Mouse (Mus musculus): Measurements from ENCODE around the gene Prr14l. TPM values are rescaled to one million over a fixed set of nuclear protein-coding genes. Genes with fewer than 3 reads are reported as not detected.
"Not testable (repeated sequence)": the region's sequence is repeated elsewhere in the genome, so short reads cannot be mapped to it uniquely, and the experiment has no call there.

Gene Prr14l
- polyA plus RNA-seq, 1 experiment from 2014 or later: 20.0 TPM

- not testable (repeated sequence) for H3K4me3 ChIP-seq (ENCODE audit: low read depth, low read length); H3K27ac ChIP-seq (ENCODE audit: low read depth, low read length); DNase-seq (ENCODE audit: low spot score); H3K36me3 ChIP-seq (ENCODE audit: control insufficient read depth, insufficient read depth, low read length); ATAC-seq (ENCODE audit: low FRiP score); H3K4me2 ChIP-seq (replicated peaks; ENCODE audit: low read depth, low read length); H3K27me3 ChIP-seq (ENCODE audit: control insufficient read depth, insufficient read depth, low read length); H3K9ac ChIP-seq (ENCODE audit: low read depth, low read length); H3K4me1 ChIP-seq (replicated peaks; ENCODE audit: control insufficient read depth, insufficient read depth, low read length); H3K9me3 ChIP-seq (ENCODE audit: control insufficient read depth, low read length)
- WGBS: 96% methylated on average over 2 of the region's 3 CpGs
Observed at GRCm38 (mm10) chr5:32855274-32855673, 1.2 kb upstream of the Prr14l start.

GRCm38 (mm10) chr5:32854818-32855217, 762 bp upstream of the Prr14l start:
- H3K36me3 ChIP-seq (ENCODE audit: control insufficient read depth, insufficient read depth, low read length): no peaks in the 10 kb centered on the region
- peaks cover 2% of the 10 kb centered on the region; the same call in 1 of the 2 replicates for H3K4me1 ChIP-seq (replicated peaks; ENCODE audit: control insufficient read depth, insufficient read depth, low read length)
- DNase-seq (ENCODE audit: low spot score): no peak
- no peak for ATAC-seq (ENCODE audit: low FRiP score)
- H3K27me3 ChIP-seq (ENCODE audit: control insufficient read depth, insufficient read depth, low read length): no peaks in the 10 kb centered on the region
- 84% methylated on average over 4 of the region's 4 CpGs for WGBS
- no peak overlapping the region for H3K27ac ChIP-seq (ENCODE audit: low read depth, low read length)
- H3K4me2 ChIP-seq (replicated peaks; ENCODE audit: low read depth, low read length): no peak overlapping the region
- no peaks in the 10 kb centered on the region for H3K9me3 ChIP-seq (ENCODE audit: control insufficient read depth, low read length)
- H3K9ac ChIP-seq (ENCODE audit: low read depth, low read length): no peak overlapping the region
- no peak overlapping the region for H3K4me3 ChIP-seq (ENCODE audit: low read depth, low read length)

- H3K9ac ChIP-seq (ENCODE audit: low read depth, low read length): 0 out of 2 replicates have a peak overlapping the region, but pooled peaks have one; percentile 3
- 64% methylated on average over 6 of the region's 6 CpGs for WGBS
- no peak for ATAC-seq (ENCODE audit: low FRiP score)
- no peaks in the 10 kb centered on the region for H3K27me3 ChIP-seq (ENCODE audit: control insufficient read depth, insufficient read depth, low read length)
- no peak for DNase-seq (ENCODE audit: low spot score)
- no peaks in the 10 kb centered on the region for H3K9me3 ChIP-seq (ENCODE audit: control insufficient read depth, low read length)
- H3K4me2 ChIP-seq (replicated peaks; ENCODE audit: low read depth, low read length): peak overlapping the region; percentile 19; the same call in 1 of the 2 replicates
- H3K4me3 ChIP-seq (ENCODE audit: low read depth, low read length): no peak overlapping the region
- peaks cover 2% of the 10 kb centered on the region; the same call in 1 of the 2 replicates for H3K4me1 ChIP-seq (replicated peaks; ENCODE audit: control insufficient read depth, insufficient read depth, low read length)
- H3K27ac ChIP-seq (ENCODE audit: low read depth, low read length): no peak overlapping the region
- H3K36me3 ChIP-seq (ENCODE audit: control insufficient read depth, insufficient read depth, low read length): no peaks in the 10 kb centered on the region
Observed at GRCm38 (mm10) chr5:32852026-32852425, 2.0 kb downstream of the Prr14l start.

- not testable (repeated sequence) for H3K4me2 ChIP-seq (replicated peaks; ENCODE audit: low read depth, low read length); H3K4me1 ChIP-seq (replicated peaks; ENCODE audit: control insufficient read depth, insufficient read depth, low read length); H3K36me3 ChIP-seq (ENCODE audit: control insufficient read depth, insufficient read depth, low read length); ATAC-seq (ENCODE audit: low FRiP score); DNase-seq (ENCODE audit: low spot score); H3K27ac ChIP-seq (ENCODE audit: low read depth, low read length); H3K27me3 ChIP-seq (ENCODE audit: control insufficient read depth, insufficient read depth, low read length); H3K9ac ChIP-seq (ENCODE audit: low read depth, low read length); H3K4me3 ChIP-seq (ENCODE audit: low read depth, low read length); H3K9me3 ChIP-seq (ENCODE audit: control insufficient read depth, low read length)
- whole genome bisulfite sequencing: 96% methylated on average over 3 of the region's 3 CpGs
Observed at GRCm38 (mm10) chr5:32849580-32849979, 4.5 kb downstream of the Prr14l start.

- ATAC-seq (ENCODE audit: low FRiP score): no peak
- 97% methylated on average over 3 of the region's 3 CpGs for WGBS
Observed at GRCm38 (mm10) chr5:32849178-32849577, 4.9 kb downstream of the Prr14l start.

GRCm38 (mm10) chr5:32840029-32840428, 14.0 kb downstream of the Prr14l start:
- H3K4me2 ChIP-seq (replicated peaks; ENCODE audit: low read depth, low read length): no peak overlapping the region
- H3K4me3 ChIP-seq (ENCODE audit: low read depth, low read length): no peak overlapping the region
- ATAC-seq (ENCODE audit: low FRiP score) (no peak), DNase-seq (ENCODE audit: low spot score) (no peak)
- H3K27ac ChIP-seq (ENCODE audit: low read depth, low read length): no peak overlapping the region
- no peaks in the 10 kb centered on the region for H3K9me3 ChIP-seq (ENCODE audit: control insufficient read depth, low read length)
- no peaks in the 10 kb centered on the region for H3K27me3 ChIP-seq (ENCODE audit: control insufficient read depth, insufficient read depth, low read length)
- H3K36me3 ChIP-seq (ENCODE audit: control insufficient read depth, insufficient read depth, low read length): 0 out of 2 replicates have a peak, but pooled peaks cover 5% of the 10 kb centered on the region
- WGBS: 88% methylated on average over 2 of the region's 2 CpGs
- no peaks in the 10 kb centered on the region for H3K4me1 ChIP-seq (replicated peaks; ENCODE audit: control insufficient read depth, insufficient read depth, low read length)
- no peak overlapping the region for H3K9ac ChIP-seq (ENCODE audit: low read depth, low read length)

More at GRCm38 (mm10) chr5:32849178-32849577, 4.9 kb downstream of the Prr14l start:
- no peak overlapping the region for H3K9ac ChIP-seq (ENCODE audit: low read depth, low read length)
- no peak overlapping the region for H3K4me3 ChIP-seq (ENCODE audit: low read depth, low read length)
- H3K27ac ChIP-seq (ENCODE audit: low read depth, low read length): no peak overlapping the region
- H3K4me1 ChIP-seq (replicated peaks; ENCODE audit: control insufficient read depth, insufficient read depth, low read length): peaks cover 2% of the 10 kb centered on the region; the same call in 1 of the 2 replicates
- H3K9me3 ChIP-seq (ENCODE audit: control insufficient read depth, low read length): no peaks in the 10 kb centered on the region
- no peaks in the 10 kb centered on the region for H3K36me3 ChIP-seq (ENCODE audit: control insufficient read depth, insufficient read depth, low read length)
- H3K27me3 ChIP-seq (ENCODE audit: control insufficient read depth, insufficient read depth, low read length): no peaks in the 10 kb centered on the region
- no peak for DNase-seq (ENCODE audit: low spot score)
- no peak overlapping the region for H3K4me2 ChIP-seq (replicated peaks; ENCODE audit: low read depth, low read length)

- no peak overlapping the region for H3K4me2 ChIP-seq (replicated peaks; ENCODE audit: low read depth, low read length)
- DNase-seq (ENCODE audit: low spot score) (no peak), ATAC-seq (ENCODE audit: low FRiP score) (no peak)
- WGBS: 93% methylated on average over 5 of the region's 5 CpGs
- no peak overlapping the region for H3K27ac ChIP-seq (ENCODE audit: low read depth, low read length)
- no peak overlapping the region for H3K9ac ChIP-seq (ENCODE audit: low read depth, low read length)
- H3K27me3 ChIP-seq (ENCODE audit: control insufficient read depth, insufficient read depth, low read length): no peaks in the 10 kb centered on the region
- no peaks in the 10 kb centered on the region for H3K9me3 ChIP-seq (ENCODE audit: control insufficient read depth, low read length)
- no peaks in the 10 kb centered on the region for H3K4me1 ChIP-seq (replicated peaks; ENCODE audit: control insufficient read depth, insufficient read depth, low read length)
- H3K4me3 ChIP-seq (ENCODE audit: low read depth, low read length): no peak overlapping the region
- 0 out of 2 replicates have a peak, but pooled peaks cover 5% of the 10 kb centered on the region for H3K36me3 ChIP-seq (ENCODE audit: control insufficient read depth, insufficient read depth, low read length)
Observed at GRCm38 (mm10) chr5:32836976-32837375, 17.1 kb downstream of the Prr14l start.

- no peak for ATAC-seq (ENCODE audit: low FRiP score)
- H3K9me3 ChIP-seq (ENCODE audit: control insufficient read depth, low read length): no peaks in the 10 kb centered on the region
- no peak overlapping the region for H3K9ac ChIP-seq (ENCODE audit: low read depth, low read length)
- no peak overlapping the region for H3K27ac ChIP-seq (ENCODE audit: low read depth, low read length)
- WGBS: 94% methylated on average over 1 of the region's 1 CpGs
- peaks cover 7% of the 10 kb centered on the region; the same call in 1 of the 2 replicates for H3K36me3 ChIP-seq (ENCODE audit: control insufficient read depth, insufficient read depth, low read length)
- no peaks in the 10 kb centered on the region for H3K4me1 ChIP-seq (replicated peaks; ENCODE audit: control insufficient read depth, insufficient read depth, low read length)
- no peak overlapping the region for H3K4me2 ChIP-seq (replicated peaks; ENCODE audit: low read depth, low read length)
- no peak overlapping the region for H3K4me3 ChIP-seq (ENCODE audit: low read depth, low read length)
- DNase-seq (ENCODE audit: low spot score): no peak
- H3K27me3 ChIP-seq (ENCODE audit: control insufficient read depth, insufficient read depth, low read length): no peaks in the 10 kb centered on the region
Observed at GRCm38 (mm10) chr5:32834497-32834896, 19.6 kb downstream of the Prr14l start.

GRCm38 (mm10) chr5:32830054-32830453, 24.0 kb downstream of the Prr14l start:
- Histone ChIP-seq H3K9me3 (ENCODE audit: control insufficient read depth, low read length) (no peaks in the 10 kb centered on the region), H3K36me3 (ENCODE audit: control insufficient read depth, insufficient read depth, low read length) (peaks cover 14% of the 10 kb centered on the region), H3K4me3 (ENCODE audit: low read depth, low read length) (no peak overlapping the region), H3K27me3 (ENCODE audit: control insufficient read depth, insufficient read depth, low read length) (no peaks in the 10 kb centered on the region), H3K4me1 (replicated peaks; ENCODE audit: control insufficient read depth, insufficient read depth, low read length) (no peaks in the 10 kb centered on the region), H3K27ac (ENCODE audit: low read depth, low read length) (no peak overlapping the region), H3K4me2 (replicated peaks; ENCODE audit: low read depth, low read length) (no peak overlapping the region), H3K9ac (ENCODE audit: low read depth, low read length) (no peak overlapping the region)
- ATAC-seq (ENCODE audit: low FRiP score) (no peak), DNase-seq (ENCODE audit: low spot score) (no peak)
- 91% methylated on average over 2 of the region's 2 CpGs for WGBS

Measured in hindbrain, embryonic 11.5 days (tissue).